Mouse (Mus musculus): Measurements from ENCODE around the gene Tuba1b.
"Not testable (repeated sequence)": the region's sequence is repeated elsewhere in the genome, so short reads cannot be mapped to it uniquely, and the experiment has no call there.

DNA sequence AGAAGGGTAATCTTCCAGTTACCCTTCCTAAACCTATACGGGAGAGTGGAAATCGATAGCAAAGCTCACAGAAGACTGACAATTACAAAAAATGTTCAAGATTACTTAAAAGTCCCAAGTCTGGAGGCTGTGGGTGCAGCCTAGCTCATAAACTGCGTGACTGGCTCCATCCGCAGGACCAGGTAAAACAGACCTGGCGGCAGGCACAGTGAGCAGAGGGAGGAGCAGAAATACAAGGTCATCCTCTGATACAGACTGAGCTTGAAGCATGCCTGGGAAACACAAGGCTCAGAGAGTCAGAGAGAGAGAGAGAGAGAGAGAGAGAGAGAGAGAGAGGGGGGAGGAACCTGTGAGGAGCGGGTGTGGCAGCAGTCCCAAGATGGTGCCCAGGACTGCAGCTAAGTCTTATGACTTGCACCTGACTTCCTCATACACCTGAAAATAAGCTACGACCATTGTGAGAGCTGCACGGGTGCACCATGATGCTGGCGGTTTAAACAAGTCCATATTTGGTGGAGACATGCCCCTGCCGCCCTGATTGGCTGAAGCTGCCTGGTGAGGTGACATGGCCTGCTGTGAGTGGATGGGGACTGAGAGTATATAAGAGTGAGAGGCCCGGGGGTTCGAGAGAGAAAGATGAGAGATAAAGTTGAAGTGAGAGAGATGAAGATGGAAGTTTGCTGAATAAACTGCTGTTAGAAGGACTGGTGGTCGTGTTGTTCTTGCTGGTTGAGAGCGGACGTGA is 37.4 kb upstream of the Tuba1b start:
- TF ChIP-seq CTCF (IDR thresholded peaks at IDR 0.05; ENCODE audit: low read depth, low read length); POLR2A (IDR thresholded peaks at IDR 0.05; ENCODE audit: extremely low read depth, insufficient read depth, low read length): not testable (repeated sequence)

Data from liver, adult 2 months (tissue).